Mouse (Mus musculus): Measurements from ENCODE around the gene Apol11b. TPM values are rescaled to one million over a fixed set of nuclear protein-coding genes. Genes with fewer than 3 reads are reported as not detected.
"Not testable (repeated sequence)": the region's sequence is repeated elsewhere in the genome, so short reads cannot be mapped to it uniquely, and the experiment has no call there.

Apol11b gene
- not detected in 2 replicates for polyA plus RNA-seq (2015; fragmentation: Nextera tagmentation; extraction: Ambion mirVana)

GRCm38 (mm10) chr15:77643176-77643575 is at the start of gene Apol11b:
Gene Apol11b, minus strand, starts transcription at chr15:77643286.
- not testable (repeated sequence) for H3K27ac ChIP-seq; H3K9me3 ChIP-seq; ATAC-seq (replicated peaks); H3K4me2 ChIP-seq; H3K4me1 ChIP-seq; H3K4me3 ChIP-seq; H3K27me3 ChIP-seq (replicated peaks); H3K36me3 ChIP-seq (replicated peaks); H3K9ac ChIP-seq
- WGBS = 69% methylated on average over 2 of the region's 2 CpGs

- not testable (repeated sequence) for H3K9me3 ChIP-seq; H3K36me3 ChIP-seq (replicated peaks); H3K27ac ChIP-seq; H3K27me3 ChIP-seq (replicated peaks); H3K9ac ChIP-seq; H3K4me1 ChIP-seq; ATAC-seq (replicated peaks)
- WGBS = 7% methylated on average over 20 of the region's 20 CpGs
- peak overlapping the region; percentile 21; the same call in 1 of the 2 replicates for H3K4me3 ChIP-seq
- H3K4me2 ChIP-seq = peak overlapping the region; percentile 42
These were observed 48.6 kb upstream of the Apol11b start for GRCm38 (mm10) chr15:77691532-77692311.

DNA sequence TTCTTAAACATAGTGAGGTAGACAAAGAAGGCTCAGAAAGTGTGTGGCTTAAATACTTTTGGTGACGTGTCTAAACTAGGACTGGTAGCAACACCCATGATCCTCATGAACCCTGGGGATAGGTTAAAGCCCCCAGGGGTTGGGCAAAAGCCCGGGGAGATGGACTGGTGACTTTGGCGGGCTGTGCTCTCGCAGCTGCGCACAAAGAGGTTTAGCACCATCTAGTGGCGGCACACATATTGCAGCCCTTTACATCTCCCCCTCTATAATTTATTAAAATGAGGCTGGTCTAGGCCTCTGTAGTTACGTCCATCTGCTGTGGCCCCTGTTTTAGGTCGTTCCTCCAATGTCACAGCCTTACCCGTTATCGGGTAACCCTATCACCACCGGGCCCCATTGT is 40.9 kb upstream of the Apol11b start:
- not testable (repeated sequence) for H3K27ac ChIP-seq; ATAC-seq (replicated peaks); H3K9ac ChIP-seq; H3K4me1 ChIP-seq; H3K36me3 ChIP-seq (replicated peaks); H3K4me2 ChIP-seq; H3K9me3 ChIP-seq; H3K27me3 ChIP-seq (replicated peaks); H3K4me3 ChIP-seq
- WGBS = 16% methylated on average over 11 of the region's 11 CpGs

- WGBS = 75% methylated on average over 1 of the region's 1 CpGs
These were observed 31.0 kb upstream of the Apol11b start for GRCm38 (mm10) chr15:77674081-77674480.

GRCm38 (mm10) chr15:77661841-77662240 is 18.8 kb upstream of the Apol11b start:
- not testable (repeated sequence) for H3K4me3 ChIP-seq; H3K9ac ChIP-seq; H3K9me3 ChIP-seq; ATAC-seq (replicated peaks); H3K36me3 ChIP-seq (replicated peaks); H3K27me3 ChIP-seq (replicated peaks); H3K27ac ChIP-seq; H3K4me1 ChIP-seq; H3K4me2 ChIP-seq
- 93% methylated on average over 2 of the region's 2 CpGs for WGBS

More at GRCm38 (mm10) chr15:77674081-77674480, 31.0 kb upstream of the Apol11b start:
- not testable (repeated sequence) for H3K9ac ChIP-seq; H3K9me3 ChIP-seq; H3K27ac ChIP-seq; ATAC-seq (replicated peaks); H3K36me3 ChIP-seq (replicated peaks); H3K27me3 ChIP-seq (replicated peaks); H3K4me1 ChIP-seq; H3K4me2 ChIP-seq; H3K4me3 ChIP-seq

- not testable (repeated sequence) for H3K9me3 ChIP-seq; H3K4me1 ChIP-seq; H3K27me3 ChIP-seq (replicated peaks); ATAC-seq (replicated peaks); H3K27ac ChIP-seq; H3K36me3 ChIP-seq (replicated peaks); H3K4me3 ChIP-seq; H3K4me2 ChIP-seq; H3K9ac ChIP-seq
- 89% methylated on average over 1 of the region's 1 CpGs for WGBS
These were observed 16.7 kb upstream of the Apol11b start for GRCm38 (mm10) chr15:77659773-77660172.

DNA sequence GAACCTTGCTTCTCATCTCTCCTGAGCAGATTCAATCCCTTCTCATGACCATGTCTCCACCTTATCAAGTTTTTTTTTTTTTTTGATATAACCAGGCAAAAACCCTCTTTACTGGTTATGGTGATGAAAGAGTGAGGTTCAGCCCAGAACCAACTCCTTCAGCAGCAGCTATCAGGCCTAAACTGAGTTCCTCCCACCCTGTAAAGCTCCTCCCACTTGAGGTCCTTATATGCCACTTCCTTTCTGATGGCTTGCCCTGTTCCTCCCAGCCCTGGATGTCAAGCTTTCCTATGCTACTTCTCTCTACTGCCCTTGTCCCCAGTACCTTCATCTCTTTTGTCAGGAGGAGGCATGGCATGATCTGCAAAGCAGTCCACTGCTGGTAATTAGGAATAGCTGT is 8.1 kb upstream of the Apol11b start:
- not testable (repeated sequence) for H3K4me1 ChIP-seq; H3K27ac ChIP-seq; H3K9ac ChIP-seq; ATAC-seq (replicated peaks); H3K4me3 ChIP-seq; H3K27me3 ChIP-seq (replicated peaks); H3K9me3 ChIP-seq; H3K36me3 ChIP-seq (replicated peaks); H3K4me2 ChIP-seq

DNA sequence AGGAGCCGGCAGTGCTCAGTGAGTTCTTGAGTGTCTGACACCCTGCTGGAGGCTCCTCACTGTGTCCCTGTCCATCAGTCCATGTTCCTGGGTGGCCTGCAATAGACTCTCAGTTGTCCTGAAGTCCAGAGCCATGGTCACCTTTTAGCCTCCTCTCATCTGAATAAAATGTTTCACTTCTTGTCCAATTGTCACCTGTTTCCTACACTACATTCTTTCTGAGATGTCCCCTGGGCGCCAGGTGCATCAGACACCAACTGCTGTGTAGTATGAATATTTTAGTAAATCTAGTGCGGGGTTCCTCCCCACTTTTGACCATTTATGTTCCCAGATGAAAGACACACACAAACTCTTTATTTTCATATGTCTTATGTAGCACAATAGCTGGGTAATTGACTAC is 13.3 kb downstream of the Apol11b start:
- H3K9me3 ChIP-seq; H3K4me2 ChIP-seq; H3K36me3 ChIP-seq (replicated peaks); H3K27ac ChIP-seq; H3K9ac ChIP-seq; H3K27me3 ChIP-seq (replicated peaks); H3K4me1 ChIP-seq; H3K4me3 ChIP-seq; ATAC-seq (replicated peaks): not testable (repeated sequence)
- 77% methylated on average over 3 of the region's 3 CpGs for WGBS

DNA sequence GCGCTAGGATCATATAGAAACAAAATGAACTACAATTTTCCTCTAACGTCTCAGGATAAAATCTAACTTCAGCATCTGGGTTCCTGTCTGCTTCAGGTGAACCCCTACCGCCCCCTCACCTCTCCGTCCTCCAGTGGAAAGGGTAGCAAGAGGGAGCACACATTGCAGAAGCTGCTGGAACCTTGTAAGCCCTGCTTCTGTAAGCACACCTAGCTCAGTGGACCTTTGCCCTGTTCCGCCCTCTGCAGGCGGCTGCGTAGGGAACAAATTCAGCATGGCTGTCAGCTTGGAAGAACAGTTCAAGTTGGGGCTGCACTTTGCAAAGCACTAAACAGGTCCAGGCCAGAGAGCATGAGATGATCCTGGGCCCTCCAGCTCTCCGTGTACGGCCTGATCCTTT is 14.4 kb downstream of the Apol11b start:
- H3K36me3 ChIP-seq (replicated peaks); H3K4me1 ChIP-seq; H3K9me3 ChIP-seq; H3K4me2 ChIP-seq; H3K9ac ChIP-seq; H3K4me3 ChIP-seq; H3K27me3 ChIP-seq (replicated peaks); ATAC-seq (replicated peaks); H3K27ac ChIP-seq: not testable (repeated sequence)
- WGBS = 58% methylated on average over 9 of the region's 9 CpGs

DNA sequence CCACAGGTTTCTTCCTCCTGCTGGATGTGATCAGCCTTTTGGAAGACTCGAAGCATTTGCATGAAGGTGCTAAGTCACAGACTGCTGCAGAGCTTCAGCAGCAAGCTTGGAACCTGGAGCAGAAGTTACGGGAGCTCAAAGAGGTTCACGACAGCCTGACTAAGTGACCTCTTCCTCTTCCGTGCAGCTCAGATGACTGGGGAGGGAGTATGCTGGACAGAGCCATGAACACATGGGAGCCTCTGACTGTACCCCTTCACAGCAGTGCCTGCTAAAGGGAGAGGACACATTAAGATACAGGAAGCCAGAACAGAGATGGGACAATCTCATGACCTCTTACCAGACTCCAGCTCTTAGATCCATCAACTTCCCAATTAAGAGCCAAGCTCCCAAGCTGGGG is 16.6 kb downstream of the Apol11b start:
- not testable (repeated sequence) for ATAC-seq (replicated peaks); H3K27me3 ChIP-seq (replicated peaks); H3K9me3 ChIP-seq; H3K36me3 ChIP-seq (replicated peaks); H3K4me2 ChIP-seq; H3K4me1 ChIP-seq; H3K4me3 ChIP-seq; H3K9ac ChIP-seq; H3K27ac ChIP-seq
- WGBS = 92% methylated on average over 4 of the region's 4 CpGs

- no peaks in the 10 kb centered on the region for H3K36me3 ChIP-seq (replicated peaks)
- H3K4me3 ChIP-seq = no peak overlapping the region
- ATAC-seq (replicated peaks) = no peak
- no peaks in the 10 kb centered on the region for H3K27me3 ChIP-seq (replicated peaks)
- H3K9me3 ChIP-seq = no peaks in the 10 kb centered on the region
- no peak overlapping the region for H3K9ac ChIP-seq
- WGBS = 89% methylated on average over 1 of the region's 1 CpGs
- no peak overlapping the region for H3K4me2 ChIP-seq
- no peak overlapping the region for H3K27ac ChIP-seq
- H3K4me1 ChIP-seq = no peaks in the 10 kb centered on the region
These were observed 18.4 kb downstream of the Apol11b start for GRCm38 (mm10) chr15:77624710-77625109.

GRCm38 (mm10) chr15:77606069-77606468 is 37.0 kb downstream of the Apol11b start:
- H3K4me1 ChIP-seq = no peaks in the 10 kb centered on the region
- H3K9ac ChIP-seq = no peak overlapping the region
- no peaks in the 10 kb centered on the region for H3K9me3 ChIP-seq
- H3K4me2 ChIP-seq = no peak overlapping the region
- ATAC-seq (replicated peaks) = no peak
- 94% methylated on average over 3 of the region's 3 CpGs for WGBS
- H3K27me3 ChIP-seq (replicated peaks) = no peaks in the 10 kb centered on the region
- H3K4me3 ChIP-seq = no peak overlapping the region
- no peaks in the 10 kb centered on the region for H3K36me3 ChIP-seq (replicated peaks)
- no peak overlapping the region for H3K27ac ChIP-seq

DNA sequence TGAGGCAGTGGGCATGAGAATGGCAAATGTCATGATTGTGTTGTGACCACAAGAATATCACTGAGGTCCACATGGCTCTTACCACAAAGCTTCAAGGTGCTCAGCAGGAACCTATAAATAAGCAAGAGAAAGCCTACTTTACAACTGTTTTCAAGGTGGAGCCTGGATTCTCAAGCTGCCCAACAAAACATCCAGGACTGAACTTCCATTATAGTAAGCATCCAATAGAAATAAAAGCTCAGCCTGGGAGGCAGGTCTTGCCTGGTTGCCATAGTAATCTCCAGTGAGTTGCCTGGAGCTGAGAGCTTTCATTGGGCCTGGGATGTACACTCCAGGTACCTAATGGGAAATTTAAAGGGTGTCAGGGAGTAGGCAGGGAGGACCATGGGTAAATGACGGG is 44.1 kb downstream of the Apol11b start, which contains the start of gene Gm36245:
TSS of gene Gm36245 (plus strand) at position 301 of the 400 bp plus-strand sequence.
- no peaks in the 10 kb centered on the region for H3K4me1 ChIP-seq
- no peak within 1 kb of the TSS for H3K4me2 ChIP-seq
- no peaks in the 10 kb centered on the region for H3K9me3 ChIP-seq
- no peak within 1 kb of the TSS for H3K9ac ChIP-seq
- ATAC-seq (replicated peaks) = no peak
- 86% methylated on average over 1 of the region's 1 CpGs for WGBS
- no peak within 1 kb of the TSS for H3K4me3 ChIP-seq
- H3K27me3 ChIP-seq (replicated peaks) = no peaks in the 10 kb centered on the region
- H3K27ac ChIP-seq = no peak within 1 kb of the TSS
- H3K36me3 ChIP-seq (replicated peaks) = no peaks in the 10 kb centered on the region

Measured in midbrain, embryonic 15.5 days (tissue).